Mouse (Mus musculus) ES-Bruce4 (cell line): ENCODE data around the gene Asb5.

Source experiments
- CTCF ChIP-seq: IDR thresholded peaks from one replicate; pipeline ENCODE4 v1.8.1; 2011; ENCODE audit warnings: low read depth, low read length
- EP300 ChIP-seq: IDR thresholded peaks from 2 replicates; pipeline ENCODE4 v1.6.1; 2011; ENCODE audit warnings: low read depth, low read length; ENCODE audit not compliant: insufficient read depth
- POLR2A ChIP-seq: IDR thresholded peaks from one replicate; pipeline ENCODE4 v1.8.1; 2011; ENCODE audit warnings: low read length; ENCODE audit not compliant: insufficient read depth

GRCm38 (mm10) chr8:54529382-54530296 is at the start of gene Asb5, which contains the start of gene Spcs3:
- TF ChIP-seq EP300, result no peak
- TF ChIP-seq POLR2A, result peak; percentile 39
- TF ChIP-seq CTCF, result no peak
